Mouse (Mus musculus) forebrain, embryonic 14.5 days (tissue): ENCODE data around the gene Kansl1l. TPM values are rescaled to one million over a fixed set of nuclear protein-coding genes. Genes with fewer than 3 reads are reported as not detected.

Experiments used
- ATAC-seq: fragments of 200-750 bp; cut with Nextera tagmentation; 2 replicates; pipeline ENCODE4 v1.8.0; 2017; ENCODE audit warnings: mild to moderate bottlenecking, moderate library complexity
- DNase-seq: peaks from one replicate; pipeline ENCODE4 v3.0.0-alpha.2; 2015; ENCODE audit warnings: low spot score
- H3K27ac ChIP-seq: fragments of 300-500 bp; sonication (generic); 2 replicates; pipeline ENCODE4 v1.5.1; 2014; ENCODE audit warnings: low read depth, mild to moderate bottlenecking, control low read depth, low read length, moderate library complexity
- H3K27me3 ChIP-seq: fragments of 300-500 bp; sonication (generic); replicated peaks from 2 replicates; pipeline ENCODE4 v1.6.1; 2014; ENCODE audit warnings: low read length, control low read depth, mixed read lengths; ENCODE audit not compliant: control insufficient read depth, insufficient read depth
- H3K36me3 ChIP-seq: fragments of 300-500 bp; sonication (generic); 2 replicates; pipeline ENCODE4 v1.6.1; 2014; ENCODE audit warnings: low read length, control low read depth; ENCODE audit not compliant: control insufficient read depth, insufficient read depth
- H3K4me1 ChIP-seq: fragments of 300-500 bp; sonication (generic); 2 replicates; pipeline ENCODE4 v1.6.1; 2014; ENCODE audit warnings: antibody characterized with exemption, low read length, control low read depth; ENCODE audit not compliant: control insufficient read depth, insufficient read depth
- H3K4me2 ChIP-seq: fragments of 300-500 bp; sonication (generic); 2 replicates; pipeline ENCODE4 v1.6.1; 2014; ENCODE audit warnings: mild to moderate bottlenecking, control low read depth, low read length
- H3K4me3 ChIP-seq: fragments of 300-500 bp; sonication (generic); 2 replicates; pipeline ENCODE4 v1.5.1; 2014; ENCODE audit warnings: low read depth, low read length, control low read depth
- H3K9ac ChIP-seq: fragments of 300-500 bp; sonication (generic); 2 replicates; pipeline ENCODE4 v1.6.1; 2014; ENCODE audit warnings: mild to moderate bottlenecking, low read length, control low read depth, moderate library complexity
- H3K9me3 ChIP-seq: fragments of 300-500 bp; sonication (generic); replicated peaks from 2 replicates; pipeline ENCODE4 v1.6.1; 2016; ENCODE audit warnings: low read length, control low read depth, mixed read lengths; ENCODE audit not compliant: control insufficient read depth
- WGBS: fragments of 180-500 bp; shearing (Covaris S2); extraction: QIAGEN DNeasy Blood & Tissue Kit; methylation state at CpG from one replicate; pipeline ENCODE4 v1.1.7; 2014; 5-methylcytosine and 5-hydroxymethylcytosine counted together
- polyA plus RNA-seq: library from polyadenylated mRNA; unstranded; fragments of >200 nt; fragmentation: Nextera tagmentation; extraction: Ambion mirVana; gene quantifications from 2 replicates; pipeline ENCODE4 v1.2.1, GENCODE M21; 2014

Gene Kansl1l
- polyA plus RNA-seq, 1 experiment from 2014 or later = 8.5 TPM

GRCm38 (mm10) chr1:66695296-66695695 is 122.1 kb downstream of the Kansl1l start:
- Histone ChIP-seq H3K9me3 (no peaks in the 10 kb centered on the region), H3K4me3 (no peak overlapping the region), H3K9ac (no peak overlapping the region), H3K27me3 (no peaks in the 10 kb centered on the region), H3K36me3 (no peaks in the 10 kb centered on the region), H3K27ac (no peak overlapping the region), H3K4me2 (no peak overlapping the region), H3K4me1 (no peaks in the 10 kb centered on the region; the same call in 1 of the 2 replicates)
- DNase-seq (no peak), ATAC-seq (no peak)
- 73% methylated on average over 7 of the region's 7 CpGs for WGBS

- 86% methylated on average over 5 of the region's 5 CpGs for WGBS
- ATAC-seq = no peak
- no peak overlapping the region for H3K27ac ChIP-seq
Measured at GRCm38 (mm10) chr1:66694266-66694665, 123.1 kb downstream of the Kansl1l start.

GRCm38 (mm10) chr1:66692780-66693392 is 124.5 kb downstream of the Kansl1l start:
- no peak overlapping the region for H3K27ac ChIP-seq
- DNase-seq (peak; percentile 9), ATAC-seq (no peak)
- H3K9ac ChIP-seq = no peak overlapping the region
- H3K27me3 ChIP-seq = no peaks in the 10 kb centered on the region
- H3K9me3 ChIP-seq = no peaks in the 10 kb centered on the region
- H3K4me3 ChIP-seq = no peak overlapping the region
- H3K4me1 ChIP-seq = no peaks in the 10 kb centered on the region; the same call in 1 of the 2 replicates
- 54% methylated on average over 8 of the region's 8 CpGs for WGBS
- no peak overlapping the region for H3K4me2 ChIP-seq
- no peaks in the 10 kb centered on the region for H3K36me3 ChIP-seq

More at GRCm38 (mm10) chr1:66694266-66694665, 123.1 kb downstream of the Kansl1l start:
- no peak overlapping the region for H3K4me3 ChIP-seq
- no peaks in the 10 kb centered on the region; the same call in 1 of the 2 replicates for H3K4me1 ChIP-seq
- H3K4me2 ChIP-seq = no peak overlapping the region
- H3K9me3 ChIP-seq = no peaks in the 10 kb centered on the region
- H3K27me3 ChIP-seq = no peaks in the 10 kb centered on the region
- DNase-seq = no peak
- H3K36me3 ChIP-seq = no peaks in the 10 kb centered on the region
- H3K9ac ChIP-seq = no peak overlapping the region

- DNase-seq (no peak), ATAC-seq (no peak)
- no peak overlapping the region for H3K4me3 ChIP-seq
- H3K27me3 ChIP-seq = no peaks in the 10 kb centered on the region
- no peaks in the 10 kb centered on the region; the same call in 1 of the 2 replicates for H3K4me1 ChIP-seq
- H3K9me3 ChIP-seq = no peaks in the 10 kb centered on the region
- no peaks in the 10 kb centered on the region for H3K36me3 ChIP-seq
- H3K27ac ChIP-seq = no peak overlapping the region
- 54% methylated on average over 1 of the region's 1 CpGs for WGBS
- H3K4me2 ChIP-seq = no peak overlapping the region
- H3K9ac ChIP-seq = no peak overlapping the region
Measured at GRCm38 (mm10) chr1:66692308-66692707, 125.1 kb downstream of the Kansl1l start.

GRCm38 (mm10) chr1:66691772-66692171 is 125.6 kb downstream of the Kansl1l start:
- Histone ChIP-seq H3K9me3 (no peaks in the 10 kb centered on the region), H3K9ac (no peak overlapping the region), H3K4me2 (no peak overlapping the region), H3K36me3 (no peaks in the 10 kb centered on the region), H3K27me3 (no peaks in the 10 kb centered on the region), H3K4me1 (no peaks in the 10 kb centered on the region; the same call in 1 of the 2 replicates), H3K4me3 (no peak overlapping the region), H3K27ac (no peak overlapping the region)
- ATAC-seq (no peak), DNase-seq (peak; percentile 41)
- WGBS = 54% methylated on average over 3 of the region's 3 CpGs

GRCm38 (mm10) chr1:66682974-66683373 is 134.4 kb downstream of the Kansl1l start:
- H3K4me1 ChIP-seq = no peaks in the 10 kb centered on the region
- no peak overlapping the region for H3K4me2 ChIP-seq
- DNase-seq = no peak
- H3K27me3 ChIP-seq = no peaks in the 10 kb centered on the region
- H3K9ac ChIP-seq = no peak overlapping the region
- ATAC-seq = no peak
- H3K9me3 ChIP-seq = no peaks in the 10 kb centered on the region
- H3K36me3 ChIP-seq = no peaks in the 10 kb centered on the region
- no peak overlapping the region for H3K4me3 ChIP-seq
- H3K27ac ChIP-seq = no peak overlapping the region
- WGBS = 89% methylated on average over 5 of the region's 5 CpGs

- ATAC-seq = no peak
- Histone ChIP-seq H3K4me3 (no peak overlapping the region), H3K9me3 (no peaks in the 10 kb centered on the region), H3K4me1 (no peaks in the 10 kb centered on the region), H3K27ac (no peak overlapping the region), H3K27me3 (no peaks in the 10 kb centered on the region), H3K36me3 (no peaks in the 10 kb centered on the region), H3K4me2 (no peak overlapping the region), H3K9ac (no peak overlapping the region)
- no peak for DNase-seq
- WGBS = 27% methylated on average over 2 of the region's 2 CpGs
Measured at GRCm38 (mm10) chr1:66678662-66679061, 138.7 kb downstream of the Kansl1l start.

- DNase-seq (no peak), ATAC-seq (no peak; the same call in 1 of the 2 replicates)
- Histone ChIP-seq H3K9ac (no peak overlapping the region), H3K4me2 (no peak overlapping the region), H3K27ac (no peak overlapping the region), H3K4me3 (no peak overlapping the region), H3K36me3 (no peaks in the 10 kb centered on the region), H3K4me1 (no peaks in the 10 kb centered on the region), H3K27me3 (no peaks in the 10 kb centered on the region), H3K9me3 (no peaks in the 10 kb centered on the region)
- WGBS = 69% methylated on average over 14 of the region's 14 CpGs
Measured at GRCm38 (mm10) chr1:66677928-66678327, 139.4 kb downstream of the Kansl1l start.

GRCm38 (mm10) chr1:66672812-66673211 is 144.6 kb downstream of the Kansl1l start:
- H3K27ac ChIP-seq = no peak overlapping the region
- H3K4me1 ChIP-seq = no peaks in the 10 kb centered on the region
- H3K9ac ChIP-seq = no peak overlapping the region
- 88% methylated on average over 7 of the region's 7 CpGs for WGBS
- H3K4me2 ChIP-seq = no peak overlapping the region
- H3K4me3 ChIP-seq = no peak overlapping the region
- no peaks in the 10 kb centered on the region for H3K27me3 ChIP-seq
- ATAC-seq = no peak
- no peaks in the 10 kb centered on the region for H3K9me3 ChIP-seq
- no peaks in the 10 kb centered on the region for H3K36me3 ChIP-seq
- no peak for DNase-seq
